Mouse (Mus musculus): Measurements from ENCODE around the gene Rdh16f1. TPM values are rescaled to one million over a fixed set of nuclear protein-coding genes. Genes with fewer than 3 reads are reported as not detected.
"Not testable (repeated sequence)": the region's sequence is repeated elsewhere in the genome, so short reads cannot be mapped to it uniquely, and the experiment has no call there.

The Rdh16f1 gene
- polyA plus RNA-seq, 1 experiment from 2014 or later = not detected

GRCm38 (mm10) chr10:127837793-127838192, 78.2 kb downstream of the Rdh16f1 start:
- not testable (repeated sequence) for H3K4me3 ChIP-seq (ENCODE audit: low read length); H3K27ac ChIP-seq (ENCODE audit: low read depth, low read length); H3K4me2 ChIP-seq (ENCODE audit: low read length); H3K36me3 ChIP-seq (ENCODE audit: control insufficient read depth, insufficient read depth, low read length); ATAC-seq; H3K9me3 ChIP-seq (ENCODE audit: control insufficient read depth, low read length); H3K9ac ChIP-seq (ENCODE audit: low read depth, low read length); H3K4me1 ChIP-seq (ENCODE audit: control insufficient read depth, insufficient read depth, low read depth, low read length); H3K27me3 ChIP-seq (replicated peaks; ENCODE audit: control insufficient read depth, insufficient read depth, low read length)
- 96% methylated on average over 5 of the region's 5 CpGs for WGBS

GRCm38 (mm10) chr10:127838539-127838938, 79.0 kb downstream of the Rdh16f1 start:
- H3K4me2 ChIP-seq (ENCODE audit: low read length) = no peak overlapping the region
- no peak overlapping the region for H3K9ac ChIP-seq (ENCODE audit: low read depth, low read length)
- WGBS = 92% methylated on average over 2 of the region's 2 CpGs
- H3K9me3 ChIP-seq (ENCODE audit: control insufficient read depth, low read length) = no peaks in the 10 kb centered on the region
- ATAC-seq = no peak
- no peak overlapping the region for H3K27ac ChIP-seq (ENCODE audit: low read depth, low read length)
- no peaks in the 10 kb centered on the region for H3K36me3 ChIP-seq (ENCODE audit: control insufficient read depth, insufficient read depth, low read length)
- no peak overlapping the region for H3K4me3 ChIP-seq (ENCODE audit: low read length)
- H3K4me1 ChIP-seq (ENCODE audit: control insufficient read depth, insufficient read depth, low read depth, low read length) = no peaks in the 10 kb centered on the region
- no peaks in the 10 kb centered on the region for H3K27me3 ChIP-seq (replicated peaks; ENCODE audit: control insufficient read depth, insufficient read depth, low read length)

GRCm38 (mm10) chr10:127840776-127841175, 81.2 kb downstream of the Rdh16f1 start:
- no peak overlapping the region for H3K9ac ChIP-seq (ENCODE audit: low read depth, low read length)
- H3K27me3 ChIP-seq (replicated peaks; ENCODE audit: control insufficient read depth, insufficient read depth, low read length) = no peaks in the 10 kb centered on the region
- no peaks in the 10 kb centered on the region for H3K9me3 ChIP-seq (ENCODE audit: control insufficient read depth, low read length)
- 78% methylated on average over 2 of the region's 2 CpGs for WGBS
- H3K27ac ChIP-seq (ENCODE audit: low read depth, low read length) = no peak overlapping the region
- H3K4me3 ChIP-seq (ENCODE audit: low read length) = no peak overlapping the region
- H3K36me3 ChIP-seq (ENCODE audit: control insufficient read depth, insufficient read depth, low read length) = no peaks in the 10 kb centered on the region
- no peak for ATAC-seq
- no peak overlapping the region for H3K4me2 ChIP-seq (ENCODE audit: low read length)
- no peaks in the 10 kb centered on the region for H3K4me1 ChIP-seq (ENCODE audit: control insufficient read depth, insufficient read depth, low read depth, low read length)

Other genes starting within 250 kb of the Rdh16f1 start
- gene Ndufa4l2, start 244.8 kb upstream of the Rdh16f1 start, polyA plus RNA-seq (2015; fragmentation: Nextera tagmentation; extraction: Ambion mirVana) = 23.2 and 29.5 TPM in 2 replicates
- 52.8 and 59.3 TPM in 2 replicates for gene Shmt2, start 237.3 kb upstream of the Rdh16f1 start, polyA plus RNA-seq (2015; fragmentation: Nextera tagmentation; extraction: Ambion mirVana)
- gene Nxph4, start 225.2 kb upstream of the Rdh16f1 start, polyA plus RNA-seq (2015; fragmentation: Nextera tagmentation; extraction: Ambion mirVana) = 129 and 136 TPM in 2 replicates
- gene Lrp1, start 138.6 kb upstream of the Rdh16f1 start, polyA plus RNA-seq (2015; fragmentation: Nextera tagmentation; extraction: Ambion mirVana) = 109 and 125 TPM in 2 replicates
- gene Stat6, start 116.8 kb upstream of the Rdh16f1 start, polyA plus RNA-seq (2015; fragmentation: Nextera tagmentation; extraction: Ambion mirVana) = 6.0 and 8.0 TPM in 2 replicates
- 2.9 and 3.9 TPM in 2 replicates for gene Nemp1, start 92.9 kb upstream of the Rdh16f1 start, polyA plus RNA-seq (2015; fragmentation: Nextera tagmentation; extraction: Ambion mirVana)
- 2.2 and 3.2 TPM in 2 replicates for gene Nab2, start 91.2 kb upstream of the Rdh16f1 start, polyA plus RNA-seq (2015; fragmentation: Nextera tagmentation; extraction: Ambion mirVana)
- 0.52 and 0.73 TPM in 2 replicates for gene Myo1a, start 54.6 kb upstream of the Rdh16f1 start, polyA plus RNA-seq (2015; fragmentation: Nextera tagmentation; extraction: Ambion mirVana)
- gene Tac2, start 35.3 kb upstream of the Rdh16f1 start, polyA plus RNA-seq (2015; fragmentation: Nextera tagmentation; extraction: Ambion mirVana) = 0.74 and 2.5 TPM in 2 replicates
- gene Zbtb39, start 20.2 kb upstream of the Rdh16f1 start, polyA plus RNA-seq (2015; fragmentation: Nextera tagmentation; extraction: Ambion mirVana) = 2.4 TPM in 2 replicates
- gene Gpr182, start 8.1 kb upstream of the Rdh16f1 start, polyA plus RNA-seq (2015; fragmentation: Nextera tagmentation; extraction: Ambion mirVana) = 1.9 and 2.0 TPM in 2 replicates
- gene Rdh1, start 66 bp upstream of the Rdh16f1 start, polyA plus RNA-seq (2015; fragmentation: Nextera tagmentation; extraction: Ambion mirVana) = 0.04 TPM in 1 of 2 replicates, not detected in the other
- 0.20 and 0.21 TPM in 2 replicates for gene Rdh9, start 16.6 kb downstream of the Rdh16f1 start, polyA plus RNA-seq (2015; fragmentation: Nextera tagmentation; extraction: Ambion mirVana)
- not detected in 2 replicates for gene Rdh16, start 41.4 kb downstream of the Rdh16f1 start, polyA plus RNA-seq (2015; fragmentation: Nextera tagmentation; extraction: Ambion mirVana)
- not detected in 2 replicates for gene Rdh19, start 90.1 kb downstream of the Rdh16f1 start, polyA plus RNA-seq (2015; fragmentation: Nextera tagmentation; extraction: Ambion mirVana)
- gene Rdh16f2, start 106.7 kb downstream of the Rdh16f1 start, polyA plus RNA-seq (2015; fragmentation: Nextera tagmentation; extraction: Ambion mirVana) = not detected in 2 replicates
- gene Rdh7, start 129.0 kb downstream of the Rdh16f1 start, polyA plus RNA-seq (2015; fragmentation: Nextera tagmentation; extraction: Ambion mirVana) = not detected in 2 replicates
- not detected in 2 replicates for gene Sdr9c7, start 138.7 kb downstream of the Rdh16f1 start, polyA plus RNA-seq (2015; fragmentation: Nextera tagmentation; extraction: Ambion mirVana)
- gene Hsd17b6, start 247.8 kb downstream of the Rdh16f1 start, polyA plus RNA-seq (2015; fragmentation: Nextera tagmentation; extraction: Ambion mirVana) = not detected in 2 replicates